Mouse (Mus musculus) kidney, postnatal 0 days (tissue): Measurements from ENCODE around the gene Arpc1a. TPM values are rescaled to one million over a fixed set of nuclear protein-coding genes. Genes with fewer than 3 reads are reported as not detected.
"Not testable (repeated sequence)": the region's sequence is repeated elsewhere in the genome, so short reads cannot be mapped to it uniquely, and the experiment has no call there.

ENCODE experiments used
- ATAC-seq: fragments of 200-750 bp; cut with Nextera tagmentation; replicated peaks from 2 replicates; pipeline ENCODE4 v1.8.0; 2017; ENCODE audit warnings: low read depth, moderate number of reproducible peaks, moderate TSS enrichment, moderate library complexity; ENCODE audit not compliant: low FRiP score
- DNase-seq: peaks from one replicate; pipeline ENCODE4 v3.0.0-alpha.2; 2016; ENCODE audit warnings: low spot score
- H3K27ac ChIP-seq: fragments of 300-500 bp; sonication (generic); 2 replicates; pipeline ENCODE4 v1.5.1; 2014; ENCODE audit warnings: mild to moderate bottlenecking
- H3K27me3 ChIP-seq: fragments of 300-500 bp; sonication (generic); 2 replicates; pipeline ENCODE4 v1.6.1; 2014; ENCODE audit warnings: low read length, mixed read lengths; ENCODE audit not compliant: insufficient read depth
- H3K36me3 ChIP-seq: fragments of 300-500 bp; sonication (generic); 2 replicates; pipeline ENCODE4 v1.6.1; 2014; ENCODE audit warnings: low read length, mixed read lengths; ENCODE audit not compliant: insufficient read depth
- H3K4me1 ChIP-seq: fragments of 300-500 bp; sonication (generic); replicated peaks from 2 replicates; pipeline ENCODE4 v1.6.1; 2014; ENCODE audit warnings: antibody characterized with exemption, low read length, mixed read lengths; ENCODE audit not compliant: insufficient read depth
- H3K4me2 ChIP-seq: fragments of 300-500 bp; sonication (generic); 2 replicates; pipeline ENCODE4 v1.6.1; 2014; ENCODE audit warnings: mild to moderate bottlenecking, low read length, moderate library complexity, mixed read lengths
- H3K4me3 ChIP-seq: fragments of 300-500 bp; sonication (generic); replicated peaks from 2 replicates; pipeline ENCODE4 v1.5.1; 2014; ENCODE audit warnings: low read depth, low read length
- H3K9ac ChIP-seq: fragments of 300-500 bp; sonication (generic); 2 replicates; pipeline ENCODE4 v1.6.1; 2014; ENCODE audit warnings: low read depth, low read length
- H3K9me3 ChIP-seq: fragments of 300-500 bp; sonication (generic); replicated peaks from 2 replicates; pipeline ENCODE4 v1.6.1; 2016; ENCODE audit warnings: low read length, inconsistent platforms, mixed read lengths
- CTCF ChIP-seq: IDR thresholded peaks from 2 replicates; pipeline ENCODE4 v1.5.1; 2016; ENCODE audit warnings: antibody characterized with exemption, low read depth, mild to moderate bottlenecking, moderate library complexity
- WGBS: fragments of 180-500 bp; shearing (Covaris S2); extraction: QIAGEN DNeasy Blood & Tissue Kit; methylation state at CpG from one replicate; pipeline ENCODE4 v1.1.7; 2014; 5-methylcytosine and 5-hydroxymethylcytosine counted together
- polyA plus RNA-seq: library from polyadenylated mRNA; unstranded; fragments of >200 nt; fragmentation: Nextera tagmentation; extraction: Ambion mirVana; gene quantifications from 2 replicates; pipeline ENCODE4 v1.2.1, GENCODE M21; 2015

Arpc1a gene
- polyA plus RNA-seq, 1 experiment from 2014 or later = 145 TPM

- peaks cover 8% of the 10 kb centered on the region; the same call in 1 of the 2 replicates for H3K4me1 ChIP-seq
- WGBS = 57% methylated on average over 2 of the region's 2 CpGs
- no peak overlapping the region for H3K27ac ChIP-seq
- TF ChIP-seq CTCF = no peak
- H3K4me2 ChIP-seq = peak overlapping the region; percentile 91
- ATAC-seq (no peak), DNase-seq (no peak)
- no peaks in the 10 kb centered on the region; the same call in 1 of the 2 replicates for H3K9me3 ChIP-seq
- H3K27me3 ChIP-seq = no peaks in the 10 kb centered on the region
- peak overlapping the region; percentile 93 for H3K9ac ChIP-seq
- peak overlapping the region; percentile 85 for H3K4me3 ChIP-seq
- no peaks in the 10 kb centered on the region for H3K36me3 ChIP-seq
Observed at GRCm38 (mm10) chr5:145084822-145085221, 1.2 kb downstream of the Arpc1a start.

GRCm38 (mm10) chr5:145088186-145088585 is 4.6 kb downstream of the Arpc1a start:
- no peak for TF ChIP-seq CTCF
- no peak overlapping the region for H3K4me3 ChIP-seq
- ATAC-seq = no peak
- H3K27me3 ChIP-seq = no peaks in the 10 kb centered on the region
- H3K27ac ChIP-seq = no peak overlapping the region
- H3K4me1 ChIP-seq = peaks cover 8% of the 10 kb centered on the region; the same call in 1 of the 2 replicates
- peaks cover 10% of the 10 kb centered on the region; the same call in 1 of the 2 replicates for H3K36me3 ChIP-seq
- no peaks in the 10 kb centered on the region; the same call in 1 of the 2 replicates for H3K9me3 ChIP-seq
- H3K9ac ChIP-seq = no peak overlapping the region
- no peak overlapping the region for H3K4me2 ChIP-seq
- DNase-seq = no peak
- WGBS = 94% methylated on average over 2 of the region's 2 CpGs

GRCm38 (mm10) chr5:145089878-145090277 is 6.2 kb downstream of the Arpc1a start:
- no peak for TF ChIP-seq CTCF
- Histone ChIP-seq H3K9me3 (no peaks in the 10 kb centered on the region; the same call in 1 of the 2 replicates), H3K36me3 (peaks cover 15% of the 10 kb centered on the region), H3K4me3 (no peak overlapping the region), H3K4me2 (no peak overlapping the region), H3K27ac (no peak overlapping the region), H3K27me3 (no peaks in the 10 kb centered on the region), H3K9ac (no peak overlapping the region), H3K4me1 (peaks cover 2% of the 10 kb centered on the region; the same call in 1 of the 2 replicates)
- DNase-seq (no peak), ATAC-seq (no peak)
- WGBS = 88% methylated on average over 3 of the region's 3 CpGs

GRCm38 (mm10) chr5:145096195-145096594 is 12.6 kb downstream of the Arpc1a start:
- DNase-seq (no peak), ATAC-seq (no peak)
- WGBS = 88% methylated on average over 4 of the region's 4 CpGs
- peaks cover 39% of the 10 kb centered on the region for H3K36me3 ChIP-seq
- no peak overlapping the region for H3K4me3 ChIP-seq
- TF ChIP-seq CTCF = no peak
- no peaks in the 10 kb centered on the region for H3K9me3 ChIP-seq
- no peaks in the 10 kb centered on the region for H3K27me3 ChIP-seq
- H3K4me2 ChIP-seq = no peak overlapping the region
- no peak overlapping the region for H3K9ac ChIP-seq
- H3K4me1 ChIP-seq = no peaks in the 10 kb centered on the region
- H3K27ac ChIP-seq = no peak overlapping the region

- H3K9me3 ChIP-seq = no peaks in the 10 kb centered on the region
- DNase-seq = no peak
- H3K4me2 ChIP-seq = no peak overlapping the region
- TF ChIP-seq CTCF = no peak
- H3K27ac ChIP-seq = no peak overlapping the region
- no peaks in the 10 kb centered on the region for H3K4me1 ChIP-seq
- WGBS = 96% methylated on average over 10 of the region's 10 CpGs
- H3K36me3 ChIP-seq = peaks cover 30% of the 10 kb centered on the region
- H3K4me3 ChIP-seq = no peak overlapping the region
- no peak for ATAC-seq
- no peaks in the 10 kb centered on the region for H3K27me3 ChIP-seq
- H3K9ac ChIP-seq = no peak overlapping the region
Observed at GRCm38 (mm10) chr5:145098340-145098821, 14.8 kb downstream of the Arpc1a start.

- H3K9ac ChIP-seq = no peak overlapping the region
- peaks cover 38% of the 10 kb centered on the region for H3K36me3 ChIP-seq
- no peaks in the 10 kb centered on the region for H3K4me1 ChIP-seq
- WGBS = 96% methylated on average over 9 of the region's 9 CpGs
- TF ChIP-seq CTCF = no peak
- H3K4me3 ChIP-seq = no peak overlapping the region
- H3K27ac ChIP-seq = no peak overlapping the region
- DNase-seq (no peak), ATAC-seq (no peak)
- no peaks in the 10 kb centered on the region for H3K27me3 ChIP-seq
- no peaks in the 10 kb centered on the region for H3K9me3 ChIP-seq
- no peak overlapping the region for H3K4me2 ChIP-seq
Observed at GRCm38 (mm10) chr5:145100960-145101359, 17.3 kb downstream of the Arpc1a start.

- WGBS = 92% methylated on average over 11 of the region's 11 CpGs
- not testable (repeated sequence) for H3K4me3 ChIP-seq
Observed at GRCm38 (mm10) chr5:145101451-145101850, 17.8 kb downstream of the Arpc1a start.

More at GRCm38 (mm10) chr5:145101451-145101850, 17.8 kb downstream of the Arpc1a start:
- not testable (repeated sequence) for H3K9me3 ChIP-seq, H3K4me2 ChIP-seq, H3K27ac ChIP-seq, DNase-seq, H3K27me3 ChIP-seq, H3K4me1 ChIP-seq, ATAC-seq, H3K9ac ChIP-seq
- peaks cover 43% of the 10 kb centered on the region for H3K36me3 ChIP-seq
